Mouse (Mus musculus) liver, embryonic 14 days (tissue): ENCODE data around the gene Clec5a. TPM values are rescaled to one million over a fixed set of nuclear protein-coding genes. Genes with fewer than 3 reads are reported as not detected.

Source experiments
- polyA plus RNA-seq: library from polyadenylated mRNA; depleted of rRNA; stranded (reverse); fragments of >200 nt; gene quantifications from 2 replicates; pipeline ENCODE4 v1.2.3, GENCODE M21; 2012; rRNA removed

Clec5a gene
- 3.2 and 4.2 TPM in 2 replicates for polyA plus RNA-seq

GRCm38 (mm10) chr6:40585645-40586044 is at the start of gene Clec5a:
Gene Clec5a, minus strand, starts transcription at chr6:40585821.

GRCm38 (mm10) chr6:40628406-40629000 is 42.9 kb upstream of the Clec5a start, which contains the start of gene Mgam:
Gene Mgam, plus strand, starts transcription at chr6:40628831.

DNA sequence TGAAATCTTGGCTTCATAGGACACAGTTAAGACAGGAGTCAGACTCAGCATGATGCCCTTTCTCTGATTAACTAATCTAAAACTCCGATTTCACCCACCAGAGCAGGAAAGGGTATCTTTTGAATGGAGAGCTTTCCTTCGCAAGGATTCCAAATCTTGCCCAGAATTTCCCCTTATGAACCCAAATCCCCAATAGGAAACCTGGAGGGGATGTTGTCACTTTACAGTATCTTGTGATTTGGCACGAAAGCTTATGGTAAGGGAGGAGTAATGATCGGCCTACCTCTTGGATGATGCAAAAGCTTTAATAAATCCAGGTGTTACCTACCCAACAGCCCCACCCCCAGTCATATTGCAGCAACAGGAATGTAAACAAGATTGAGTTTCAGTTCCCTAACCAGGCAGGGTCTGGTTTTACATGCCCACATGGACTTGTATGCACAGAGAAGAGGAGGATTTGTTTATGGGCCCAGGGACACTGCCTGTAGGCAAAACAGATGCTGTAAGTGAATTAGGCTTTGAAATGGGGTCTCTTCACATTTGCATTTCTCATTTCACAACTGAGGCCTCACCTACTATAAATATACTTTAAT is 27.7 kb upstream of the Clec5a start, which contains the start of gene Tas2r138:
Gene Tas2r138 (minus strand): TSS at position 51 of the 593 bp plus-strand sequence.

DNA sequence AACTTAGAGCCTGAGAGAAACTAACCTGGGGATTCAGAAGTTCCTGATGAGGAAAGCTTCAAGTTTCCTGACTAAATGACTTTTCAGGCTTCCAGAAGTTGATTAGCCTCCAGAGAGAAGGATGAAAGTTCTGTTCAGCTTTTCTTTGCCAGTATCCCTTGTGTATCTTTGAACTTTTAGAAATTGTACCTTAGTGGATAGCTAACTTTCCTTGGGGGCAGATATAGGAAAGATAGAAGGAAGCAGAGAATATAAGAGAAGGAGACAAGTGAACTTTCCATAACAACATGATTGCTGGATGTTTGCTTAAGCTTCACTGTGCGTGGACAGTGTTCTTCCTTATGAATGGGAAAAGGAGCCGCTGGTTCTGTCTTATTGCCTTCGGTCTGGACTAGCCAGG is 16.4 kb downstream of the Clec5a start, which contains the start of gene Olfr460:
Gene Olfr460 (plus strand): TSS at position 301 of the 400 bp plus-strand sequence.

GRCm38 (mm10) chr6:40554950-40555349 is 30.7 kb downstream of the Clec5a start, which contains the start of gene Olfr461:
Gene Olfr461, minus strand, starts transcription at chr6:40555050.

Other genes with a start within 250 kb of the Clec5a start
- 0.68 and 0.75 TPM in 2 replicates for gene E330009J07Rik, start 149.7 kb downstream of the Clec5a start, polyA plus RNA-seq
- not detected in 2 replicates for gene Wee2, start 146.7 kb downstream of the Clec5a start, polyA plus RNA-seq
- gene Ssbp1, start 114.5 kb downstream of the Clec5a start, polyA plus RNA-seq = 45.3 and 46.4 TPM in 2 replicates
- gene Tas2r137, start 94.6 kb downstream of the Clec5a start, polyA plus RNA-seq = not detected in 2 replicates
- gene Tas2r108, start 92.3 kb downstream of the Clec5a start, polyA plus RNA-seq = not detected in 2 replicates
- not detected in 2 replicates for gene Prss37, start 66.3 kb downstream of the Clec5a start, polyA plus RNA-seq
- not detected in 2 replicates for gene Olfr461, start 30.8 kb downstream of the Clec5a start, polyA plus RNA-seq
- gene Olfr460, start 16.3 kb downstream of the Clec5a start, polyA plus RNA-seq = not detected in 2 replicates
- not detected in 2 replicates for gene Tas2r138, start 27.5 kb upstream of the Clec5a start, polyA plus RNA-seq
- 1.3 and 1.5 TPM in 2 replicates for gene Mgam, start 43.0 kb upstream of the Clec5a start, polyA plus RNA-seq